Mouse (Mus musculus): ENCODE results near the gene Hk2. TPM values are rescaled to one million over a fixed set of nuclear protein-coding genes. Genes with fewer than 3 reads are reported as not detected.

Hk2 gene
- polyA plus RNA-seq, 1 experiment from 2014 or later, result 4.8 TPM

- ATAC-seq (no peak), DNase-seq (ENCODE audit: low spot score) (no peak)
- no peak overlapping the region for H3K9ac ChIP-seq (replicated peaks; ENCODE audit: low read depth)
- H3K4me2 ChIP-seq (replicated peaks; ENCODE audit: low read depth, low read length), result no peak overlapping the region
- no peaks in the 10 kb centered on the region for H3K36me3 ChIP-seq (ENCODE audit: insufficient read depth, low read length)
- H3K9me3 ChIP-seq (ENCODE audit: low read length), result no peaks in the 10 kb centered on the region
- H3K4me1 ChIP-seq (ENCODE audit: insufficient read depth, low read depth, low read length), result no peaks in the 10 kb centered on the region
- H3K27me3 ChIP-seq (replicated peaks; ENCODE audit: insufficient read depth, low read length), result no peaks in the 10 kb centered on the region
- no peak overlapping the region for H3K27ac ChIP-seq (ENCODE audit: low read length)
- TF ChIP-seq CTCF (IDR thresholded peaks at IDR 0.05), result no peak
- TF ChIP-seq EP300 (IDR thresholded peaks at IDR 0.05), result no peak
- 51% methylated on average over 8 of the region's 8 CpGs for WGBS
- H3K4me3 ChIP-seq (ENCODE audit: low read depth, low read length), result no peak overlapping the region
These were observed 6.6 kb upstream of the Hk2 start for GRCm38 (mm10) chr6:82780802-82781393.

DNA sequence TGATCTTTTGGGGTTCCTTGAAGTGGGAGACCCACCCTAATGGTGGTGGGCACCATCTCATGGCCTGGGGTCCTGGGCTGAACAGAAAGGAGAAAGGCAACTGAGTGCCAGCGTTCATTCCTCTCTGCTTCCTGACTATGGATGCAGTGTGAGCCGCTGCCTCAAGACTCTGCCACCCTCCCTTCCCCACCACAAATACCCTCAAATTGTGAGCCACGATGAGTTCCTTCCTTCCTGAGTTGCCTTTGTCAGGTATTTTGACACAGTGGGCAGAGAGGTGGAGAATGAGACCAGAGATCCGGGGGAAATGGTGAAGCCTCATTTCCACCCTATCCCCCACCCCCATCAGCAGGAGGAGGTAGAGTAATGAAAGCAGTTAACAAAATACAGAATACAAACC, 6.1 kb upstream of the Hk2 start:
- no peaks in the 10 kb centered on the region for H3K36me3 ChIP-seq (ENCODE audit: insufficient read depth, low read length)
- no peak overlapping the region for H3K9ac ChIP-seq (replicated peaks; ENCODE audit: low read depth)
- no peak for DNase-seq (ENCODE audit: low spot score)
- TF ChIP-seq EP300 (IDR thresholded peaks at IDR 0.05) (no peak), CTCF (IDR thresholded peaks at IDR 0.05) (no peak)
- no peaks in the 10 kb centered on the region for H3K9me3 ChIP-seq (ENCODE audit: low read length)
- H3K4me3 ChIP-seq (ENCODE audit: low read depth, low read length), result no peak overlapping the region
- ATAC-seq, result no peak
- 54% methylated on average over 4 of the region's 4 CpGs for WGBS
- no peak overlapping the region for H3K27ac ChIP-seq (ENCODE audit: low read length)
- no peaks in the 10 kb centered on the region for H3K27me3 ChIP-seq (replicated peaks; ENCODE audit: insufficient read depth, low read length)
- no peak overlapping the region for H3K4me2 ChIP-seq (replicated peaks; ENCODE audit: low read depth, low read length)
- no peaks in the 10 kb centered on the region for H3K4me1 ChIP-seq (ENCODE audit: insufficient read depth, low read depth, low read length)

GRCm38 (mm10) chr6:82777124-82777654, 2.9 kb upstream of the Hk2 start:
- 78% methylated on average over 4 of the region's 4 CpGs for WGBS
- Histone ChIP-seq H3K9me3 (ENCODE audit: low read length) (no peaks in the 10 kb centered on the region), H3K36me3 (ENCODE audit: insufficient read depth, low read length) (no peaks in the 10 kb centered on the region), H3K4me2 (replicated peaks; ENCODE audit: low read depth, low read length) (no peak overlapping the region), H3K27ac (ENCODE audit: low read length) (no peak overlapping the region), H3K27me3 (replicated peaks; ENCODE audit: insufficient read depth, low read length) (no peaks in the 10 kb centered on the region), H3K9ac (replicated peaks; ENCODE audit: low read depth) (no peak overlapping the region), H3K4me3 (ENCODE audit: low read depth, low read length) (no peak overlapping the region), H3K4me1 (ENCODE audit: insufficient read depth, low read depth, low read length) (peaks cover 4% of the 10 kb centered on the region; the same call in 1 of the 2 replicates)
- ATAC-seq (no peak), DNase-seq (ENCODE audit: low spot score) (no peak)
- TF ChIP-seq EP300 (IDR thresholded peaks at IDR 0.05) (no peak), CTCF (IDR thresholded peaks at IDR 0.05) (no peak)

GRCm38 (mm10) chr6:82775386-82775785, 1.1 kb upstream of the Hk2 start:
- ATAC-seq, result no peak
- WGBS, result 79% methylated on average over 6 of the region's 6 CpGs
- DNase-seq (ENCODE audit: low spot score), result no peak
- Histone ChIP-seq H3K27ac (ENCODE audit: low read length) (no peak overlapping the region), H3K4me2 (replicated peaks; ENCODE audit: low read depth, low read length) (no peak overlapping the region), H3K9ac (replicated peaks; ENCODE audit: low read depth) (no peak overlapping the region), H3K4me3 (ENCODE audit: low read depth, low read length) (no peak overlapping the region), H3K27me3 (replicated peaks; ENCODE audit: insufficient read depth, low read length) (no peaks in the 10 kb centered on the region), H3K4me1 (ENCODE audit: insufficient read depth, low read depth, low read length) (peaks cover 5% of the 10 kb centered on the region; the same call in 1 of the 2 replicates), H3K9me3 (ENCODE audit: low read length) (no peaks in the 10 kb centered on the region), H3K36me3 (ENCODE audit: insufficient read depth, low read length) (no peaks in the 10 kb centered on the region)
- TF ChIP-seq CTCF (IDR thresholded peaks at IDR 0.05), result no peak
- TF ChIP-seq EP300 (IDR thresholded peaks at IDR 0.05), result no peak

GRCm38 (mm10) chr6:82773261-82774131, 758 bp downstream of the Hk2 start:
- Histone ChIP-seq H3K4me2 (replicated peaks; ENCODE audit: low read depth, low read length) (peak overlapping the region; percentile 98), H3K4me1 (ENCODE audit: insufficient read depth, low read depth, low read length) (peaks cover 5% of the 10 kb centered on the region; the same call in 1 of the 2 replicates), H3K27me3 (replicated peaks; ENCODE audit: insufficient read depth, low read length) (no peaks in the 10 kb centered on the region), H3K9me3 (ENCODE audit: low read length) (no peaks in the 10 kb centered on the region), H3K27ac (ENCODE audit: low read length) (peak overlapping the region; percentile 89), H3K36me3 (ENCODE audit: insufficient read depth, low read length) (no peaks in the 10 kb centered on the region), H3K9ac (replicated peaks; ENCODE audit: low read depth) (peak overlapping the region; percentile 44), H3K4me3 (ENCODE audit: low read depth, low read length) (peak overlapping the region; percentile 59)
- DNase-seq (ENCODE audit: low spot score), result peak; percentile 88
- TF ChIP-seq EP300 (IDR thresholded peaks at IDR 0.05), result no peak
- TF ChIP-seq CTCF (IDR thresholded peaks at IDR 0.05), result no peak; the same call in 1 of the 2 replicates
- ATAC-seq, result peak; percentile 53
- WGBS, result under 1% methylated on average over 66 of the region's 68 CpGs

DNA sequence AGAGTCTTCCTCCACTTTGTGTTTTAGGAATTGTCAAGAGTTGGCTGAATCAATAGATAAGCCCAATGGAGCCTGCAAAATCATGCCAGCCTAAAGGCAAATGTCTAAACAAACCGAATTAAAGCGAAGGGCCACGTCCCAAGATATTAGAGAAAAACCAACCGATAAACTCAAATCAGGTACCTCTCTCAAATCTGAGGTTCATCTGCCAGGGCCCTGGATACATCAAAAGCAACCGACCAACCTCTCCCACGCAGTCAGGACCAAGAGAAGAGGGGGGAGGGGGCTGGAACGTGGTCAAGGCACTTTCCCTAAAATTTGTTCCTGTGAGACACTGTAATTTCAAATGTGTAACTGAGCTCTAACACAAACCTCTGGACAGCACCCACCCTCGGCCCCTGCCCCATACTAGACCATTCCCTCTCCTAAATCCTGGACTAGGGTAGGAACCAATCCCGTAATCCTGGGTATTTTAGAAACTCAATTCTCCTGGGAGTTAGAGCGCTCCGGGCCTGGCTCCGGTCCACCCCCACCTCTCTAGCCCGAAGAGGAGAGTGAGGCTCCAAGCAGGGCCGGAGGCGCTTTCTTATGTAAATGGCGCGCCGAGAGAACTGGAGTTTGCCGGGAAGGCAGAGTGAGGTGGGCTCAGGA, 1.7 kb downstream of the Hk2 start:
- WGBS, result 2% methylated on average over 19 of the region's 19 CpGs
- peak; percentile 61 for DNase-seq (ENCODE audit: low spot score)
- no peak for ATAC-seq
- Histone ChIP-seq H3K27ac (ENCODE audit: low read length) (peak overlapping the region; percentile 89), H3K27me3 (replicated peaks; ENCODE audit: insufficient read depth, low read length) (no peaks in the 10 kb centered on the region), H3K4me2 (replicated peaks; ENCODE audit: low read depth, low read length) (peak overlapping the region; percentile 98), H3K9ac (replicated peaks; ENCODE audit: low read depth) (peak overlapping the region; percentile 44), H3K9me3 (ENCODE audit: low read length) (no peaks in the 10 kb centered on the region), H3K36me3 (ENCODE audit: insufficient read depth, low read length) (no peaks in the 10 kb centered on the region), H3K4me1 (ENCODE audit: insufficient read depth, low read depth, low read length) (peaks cover 5% of the 10 kb centered on the region; the same call in 1 of the 2 replicates), H3K4me3 (ENCODE audit: low read depth, low read length) (peak overlapping the region; percentile 59)
- TF ChIP-seq EP300 (IDR thresholded peaks at IDR 0.05), result no peak
- no peak for TF ChIP-seq CTCF (IDR thresholded peaks at IDR 0.05)

All from lung, postnatal 0 days (tissue).